Mouse (Mus musculus) heart, postnatal 0 days (tissue): ENCODE measurements around the gene Gm44790.

Source experiments
- CTCF ChIP-seq: IDR thresholded peaks from 2 replicates; pipeline ENCODE4 v1.5.1; 2016; ENCODE audit warnings: antibody characterized with exemption, control low read depth, low read depth
- EP300 ChIP-seq: IDR thresholded peaks from 2 replicates; pipeline ENCODE4 v1.6.1; 2016; ENCODE audit warnings: antibody characterized with exemption, low read depth

DNA sequence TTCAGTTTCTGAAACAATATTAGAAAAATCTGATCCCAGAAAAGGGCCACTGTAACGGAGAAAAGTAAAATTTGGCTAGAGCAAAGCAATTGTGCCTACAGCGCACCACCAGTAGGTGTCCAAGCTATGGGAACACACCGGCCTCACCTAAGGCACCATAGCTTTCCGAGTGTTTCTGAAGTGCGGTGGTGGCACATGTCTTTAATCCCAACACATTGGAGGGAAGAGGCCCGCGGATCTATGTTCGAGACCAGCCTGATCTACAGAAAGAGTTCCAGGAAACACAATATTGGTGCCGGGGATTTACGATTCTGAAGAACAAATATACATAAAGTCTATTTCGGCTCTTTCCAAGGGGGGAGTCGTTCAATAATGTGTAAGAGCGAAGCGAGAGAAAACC is 11.3 kb downstream of the Gm44790 start:
- TF ChIP-seq CTCF, result peak; percentile 60
- no peak for TF ChIP-seq EP300
